Comparison of ENCODE assay signal across 13 mouse cellular contexts in the genomic region with DNA sequence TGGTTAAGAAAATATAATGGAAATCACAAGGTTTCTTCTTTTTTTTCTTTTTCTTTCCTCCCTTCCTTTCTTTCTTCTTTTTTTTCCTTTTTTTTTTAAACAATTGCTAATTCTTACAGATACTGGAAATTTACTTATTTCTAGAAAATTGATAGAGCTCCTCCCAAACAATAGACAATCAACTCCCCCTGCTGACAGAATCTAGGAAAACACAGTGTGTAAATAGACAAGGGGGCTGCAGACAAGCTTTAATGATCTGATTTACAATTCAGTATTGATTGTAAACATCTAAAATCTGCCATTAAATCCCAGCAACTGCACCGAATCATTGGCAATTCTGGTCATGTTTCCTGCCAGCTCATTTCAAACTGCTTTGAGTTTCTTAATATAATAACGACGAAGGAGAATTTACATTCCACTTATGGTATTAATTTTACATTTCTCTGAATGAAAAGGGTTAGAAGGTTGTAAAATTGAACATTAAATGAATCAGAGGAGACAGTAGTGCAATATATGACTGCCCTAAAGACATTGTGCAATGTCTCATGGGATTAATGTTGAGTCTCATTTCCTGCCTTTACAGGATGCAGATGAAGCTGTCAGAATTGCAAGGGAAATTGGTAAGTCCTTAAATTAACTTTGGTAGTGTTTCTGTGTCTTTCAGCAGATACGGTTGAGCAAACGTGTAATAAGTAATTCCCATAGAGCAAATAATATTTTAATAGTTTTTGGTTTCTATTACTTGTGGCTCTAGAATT.
DNase-seq lines count a peak whose midpoint lies in the region; ATAC-seq and TF ChIP-seq lines count a peak whose summit lies in the region.
"Had no signal": no experiment of that assay in that cellular context is flagged by ENCODE, and none has a peak within 500 bp of the region (broad histone marks: within the 10 kb centered on the region; RNA-seq: fewer than 3 reads in every experiment).

No protein-coding gene starts in this region.

- no peaks in the 10 kb centered on the region for H3K79me2 ChIP-seq in heart, adult 2 months (replicated peaks; ENCODE audit: control insufficient read depth, insufficient read depth, low read length)

- no peak overlapping the region for H3K4me3 ChIP-seq in heart, adult 2 months
- H3K4me3 ChIP-seq in heart, embryonic 10.5 days = no peak overlapping the region
- no peak overlapping the region for H3K4me3 ChIP-seq in midbrain, embryonic 12.5 days
- no peak overlapping the region for H3K4me3 ChIP-seq in midbrain, embryonic 11.5 days (ENCODE audit: low read depth, low read length)
- H3K4me3 ChIP-seq: forebrain, embryonic 15.5 days; heart, embryonic 13.5 days; limb, embryonic 12.5 days had no signal

- H3K4me1 ChIP-seq in heart, adult 2 months (ENCODE audit: control insufficient read depth, insufficient read depth, low read length) = peaks cover 3% of the 10 kb centered on the region
- no peaks in the 10 kb centered on the region for H3K4me1 ChIP-seq in heart, embryonic 10.5 days
- peaks cover 4% of the 10 kb centered on the region; the same call in 1 of the 2 replicates for H3K4me1 ChIP-seq in midbrain, embryonic 12.5 days
- no peaks in the 10 kb centered on the region for H3K4me1 ChIP-seq in midbrain, embryonic 11.5 days (ENCODE audit: control insufficient read depth, insufficient read depth, low read length)
- H3K4me1 ChIP-seq: heart, embryonic 13.5 days had no signal

- H3K36me3 ChIP-seq in heart, adult 2 months (ENCODE audit: control insufficient read depth, insufficient read depth, low read length) = no peaks in the 10 kb centered on the region
- H3K36me3 ChIP-seq in heart, embryonic 10.5 days = no peaks in the 10 kb centered on the region
- H3K36me3 ChIP-seq in midbrain, embryonic 12.5 days = no peaks in the 10 kb centered on the region
- no peaks in the 10 kb centered on the region for H3K36me3 ChIP-seq in midbrain, embryonic 11.5 days (ENCODE audit: control insufficient read depth, insufficient read depth, low read length)
- H3K36me3 ChIP-seq: forebrain, embryonic 15.5 days; heart, embryonic 13.5 days; limb, embryonic 12.5 days had no signal

- no peaks in the 10 kb centered on the region for H3K27me3 ChIP-seq in heart, adult 2 months (ENCODE audit: control insufficient read depth, insufficient read depth, low read length)
- no peaks in the 10 kb centered on the region for H3K27me3 ChIP-seq in heart, embryonic 10.5 days (ENCODE audit: insufficient read depth, poor library complexity, severe bottlenecking)
- no peaks in the 10 kb centered on the region for H3K27me3 ChIP-seq in midbrain, embryonic 12.5 days
- no peaks in the 10 kb centered on the region for H3K27me3 ChIP-seq in midbrain, embryonic 11.5 days (ENCODE audit: control insufficient read depth, insufficient read depth, low read length)
- H3K27me3 ChIP-seq: forebrain, embryonic 15.5 days; heart, embryonic 13.5 days; limb, embryonic 12.5 days had no signal

- TF ChIP-seq EP300 in heart, adult 2 months (IDR thresholded peaks at IDR 0.05; ENCODE audit: insufficient read depth, low read depth, low read length) = no peak

- ATAC-seq in midbrain, embryonic 12.5 days (ENCODE audit: low FRiP score, low read depth) = 0 out of 2 replicates have a peak, but pooled peaks have one; percentile 58
- no peak for ATAC-seq in midbrain, embryonic 11.5 days (ENCODE audit: low FRiP score)
- ATAC-seq: forebrain, embryonic 15.5 days had no signal

- DNase-seq in heart, adult 2 months = no peak
- no peak for DNase-seq in heart, embryonic 10.5 days (ENCODE audit: low spot score)
- DNase-seq in midbrain, embryonic 11.5 days (ENCODE audit: low spot score, missing footprints) = no peak
- peak; percentile 36 for DNase-seq in adipocyte (ENCODE audit: low spot score)
- peak; percentile 8 for DNase-seq in naive thymus-derived CD4-positive, alpha-beta T cell, adult 2 months (ENCODE audit: low read depth)
- DNase-seq in layer of hippocampus, adult 8-10 months (ENCODE audit: low spot score in 2 of 2) = no peak
- no peak for DNase-seq in frontal cortex, postnatal 25 days (ENCODE audit: low spot score in 2 of 2)
- DNase-seq: adrenal gland, postnatal 36 days; kidney, postnatal 10 days had no signal

- no peak for TF ChIP-seq POLR2A in heart, adult 2 months (IDR thresholded peaks at IDR 0.05; ENCODE audit: insufficient read depth, low read depth, low read length)

- H3K27ac ChIP-seq in heart, adult 2 months = no peak overlapping the region
- H3K27ac ChIP-seq in heart, embryonic 10.5 days = no peak overlapping the region
- H3K27ac ChIP-seq in midbrain, embryonic 12.5 days (replicated peaks) = no peak overlapping the region
- no peak overlapping the region for H3K27ac ChIP-seq in midbrain, embryonic 11.5 days (ENCODE audit: low read depth, low read length)
- H3K27ac ChIP-seq: forebrain, embryonic 15.5 days; heart, embryonic 13.5 days; limb, embryonic 12.5 days had no signal

- 62% methylated on average over 5 of the region's 5 CpGs for WGBS in heart, adult 2 months
- WGBS in heart, embryonic 10.5 days = 82% methylated on average over 5 of the region's 5 CpGs
- WGBS in midbrain, embryonic 12.5 days = 78% methylated on average over 5 of the region's 5 CpGs
- WGBS in midbrain, embryonic 11.5 days = 82% methylated on average over 5 of the region's 5 CpGs

- H3K9ac ChIP-seq in heart, adult 2 months (ENCODE audit: low read depth, low read length) = no peak overlapping the region
- H3K9ac ChIP-seq in midbrain, embryonic 12.5 days (replicated peaks) = no peak overlapping the region
- H3K9ac ChIP-seq in midbrain, embryonic 11.5 days (ENCODE audit: low read length) = no peak overlapping the region
- H3K9ac ChIP-seq: forebrain, embryonic 15.5 days; heart, embryonic 13.5 days; limb, embryonic 12.5 days had no signal

- intact Hi-C loops in heart, adult 2 months (cut with DNase I) = loop anchor here (2.0 to 10.0 kb wide), 2 partner anchors 123 to 413 kb away; no protein-coding TSS in a partner anchor

- H3K4me2 ChIP-seq in midbrain, embryonic 12.5 days (replicated peaks) = no peak overlapping the region
- no peak overlapping the region for H3K4me2 ChIP-seq in midbrain, embryonic 11.5 days
- H3K4me2 ChIP-seq: forebrain, embryonic 15.5 days; heart, embryonic 13.5 days; limb, embryonic 12.5 days had no signal

- peak; percentile 58 for TF ChIP-seq CTCF in heart, adult 2 months (IDR thresholded peaks at IDR 0.05)

- no peaks in the 10 kb centered on the region for H3K9me3 ChIP-seq in heart, embryonic 10.5 days
- H3K9me3 ChIP-seq in midbrain, embryonic 12.5 days = no peaks in the 10 kb centered on the region
- no peaks in the 10 kb centered on the region for H3K9me3 ChIP-seq in midbrain, embryonic 11.5 days (ENCODE audit: control insufficient read depth, low read length)
- H3K9me3 ChIP-seq: forebrain, embryonic 15.5 days; heart, embryonic 13.5 days; limb, embryonic 12.5 days had no signal

Comparison
In these comparisons a context has a peak if more than half of its experiments do, and no peak if none do; other contexts are left out.
1. DNase-seq: peak in adipocyte (single experiment) and naive thymus-derived CD4-positive, alpha-beta T cell, adult 2 months (single experiment); none in heart, adult 2 months (0 of 2), heart, embryonic 10.5 days (single experiment), midbrain, embryonic 11.5 days (single experiment), layer of hippocampus, adult 8-10 months (0 of 2) and frontal cortex, postnatal 25 days (0 of 2).